Mouse (Mus musculus) retina, postnatal 1 day (tissue): ENCODE data around the gene Bud23.
A peak's percentile ranks its signal among the peaks of the same experiment; 100 is the strongest.
"Not testable (repeated sequence)": the region's sequence is repeated elsewhere in the genome, so short reads cannot be mapped to it uniquely, and the experiment has no call there.

Experiments
- DNase-seq: peaks from one replicate; pipeline ENCODE4 v3.0.0-alpha.2; 2012

Bud23 gene

DNA sequence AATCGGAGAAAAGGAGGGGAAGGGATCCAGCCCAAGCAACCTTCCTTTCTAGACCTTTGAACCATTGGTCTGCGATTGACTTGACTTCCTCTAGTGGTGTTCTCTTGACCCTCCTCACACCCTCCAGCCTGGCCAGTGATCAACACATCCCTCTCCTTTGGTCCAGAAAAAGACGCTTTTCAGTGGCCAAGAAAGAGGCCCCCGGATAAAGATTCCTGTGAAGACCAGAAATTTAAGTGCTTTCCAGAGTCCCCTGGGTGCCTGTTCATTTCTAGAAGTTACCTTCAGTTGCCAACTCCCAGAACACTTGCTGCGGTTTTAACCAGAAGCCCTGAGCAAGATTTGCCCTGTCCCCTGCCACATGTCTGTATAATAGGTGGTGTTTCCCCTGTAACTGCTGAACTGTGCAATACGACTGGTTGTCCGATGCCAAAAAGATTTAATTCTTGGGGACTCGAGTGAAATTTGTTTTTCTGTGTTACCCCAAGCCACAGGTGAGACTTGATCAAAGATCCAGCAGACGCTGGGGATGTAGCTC, at the start of gene Bud23:
Gene Bud23, minus strand, starts transcription at position 51 of the 538 bp plus-strand sequence.
- not testable (repeated sequence) for DNase-seq

DNA sequence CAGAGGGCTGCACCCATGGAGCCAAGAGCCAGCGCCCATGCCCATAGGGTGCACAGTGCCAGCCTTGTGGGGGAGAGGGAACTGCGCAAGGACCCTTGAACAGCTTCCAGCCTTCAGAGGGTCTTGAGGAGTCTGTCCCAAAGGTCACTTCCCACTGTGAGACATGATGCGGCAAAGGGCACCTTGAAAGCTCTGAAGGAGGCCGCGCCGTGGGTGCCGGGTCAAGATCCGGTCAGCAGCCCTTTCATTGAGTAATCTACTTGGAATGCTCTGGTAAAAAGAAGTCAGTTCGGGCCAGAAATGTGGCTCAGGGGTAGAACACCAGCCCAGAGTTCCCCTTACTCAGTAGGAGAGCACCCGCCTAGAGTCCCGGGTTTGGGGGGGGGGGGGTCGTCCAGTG, 49.0 kb upstream of the Bud23 start:
- no peak for DNase-seq

DNA sequence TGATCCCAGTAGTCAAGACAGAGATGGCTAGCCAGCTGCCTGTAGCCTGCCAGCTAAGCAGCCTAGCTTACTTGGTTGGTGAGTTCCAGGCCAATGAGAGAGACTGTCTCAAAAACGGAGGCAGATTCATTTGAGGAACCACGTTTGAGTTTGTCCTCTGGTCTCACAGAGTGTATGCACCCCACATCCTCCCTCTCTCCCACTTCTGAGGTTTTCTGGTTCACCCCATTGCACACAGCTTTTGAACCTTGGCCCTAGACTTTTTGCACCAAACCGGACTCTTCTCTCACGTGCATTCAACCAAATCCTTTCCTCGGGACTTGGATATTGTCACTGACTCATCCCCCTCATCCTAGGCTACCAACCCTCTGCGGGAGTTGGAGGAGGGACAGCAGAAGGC, 45.2 kb upstream of the Bud23 start:
- no peak for DNase-seq

DNA sequence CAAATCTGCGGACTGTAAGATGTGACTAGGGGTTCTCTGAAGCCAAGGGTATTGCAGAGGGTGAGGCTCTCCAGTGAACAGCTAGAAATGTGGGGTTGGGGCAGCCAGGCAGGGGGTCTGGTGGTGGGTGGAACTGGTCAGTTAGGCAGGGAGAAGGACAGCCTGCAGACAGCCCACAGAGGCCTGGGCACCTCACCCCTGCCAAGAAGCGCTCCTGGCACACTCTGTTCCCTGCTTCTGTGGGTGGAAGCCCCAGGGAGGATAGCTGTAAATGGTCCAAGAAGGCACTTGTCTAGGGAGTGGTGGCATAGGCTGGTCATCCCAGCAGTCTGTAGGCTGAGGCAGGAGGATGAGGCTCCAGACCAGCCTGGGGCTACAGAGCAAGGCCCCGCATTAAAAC, 44.7 kb upstream of the Bud23 start:
- DNase-seq, result no peak

DNA sequence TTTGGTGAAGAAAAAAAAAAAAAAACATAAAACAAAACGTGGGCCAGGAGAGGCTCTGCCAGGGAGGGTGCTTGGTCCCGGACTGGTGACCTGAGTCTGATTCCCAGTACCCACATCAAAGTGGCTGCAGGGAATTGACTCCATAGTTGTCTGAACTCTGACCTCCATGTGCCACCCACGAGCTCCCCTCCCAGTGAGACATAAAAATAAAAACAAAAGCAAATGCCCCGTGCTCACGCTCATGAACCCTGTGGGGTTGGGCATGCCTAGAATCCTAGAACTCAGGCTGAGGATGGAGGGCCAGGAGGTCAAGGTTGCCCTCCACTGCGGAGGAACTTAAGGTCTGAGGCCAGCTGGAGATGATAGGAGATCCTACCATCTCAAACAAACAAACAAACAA, 44.3 kb upstream of the Bud23 start:
- DNase-seq, result no peak

DNA sequence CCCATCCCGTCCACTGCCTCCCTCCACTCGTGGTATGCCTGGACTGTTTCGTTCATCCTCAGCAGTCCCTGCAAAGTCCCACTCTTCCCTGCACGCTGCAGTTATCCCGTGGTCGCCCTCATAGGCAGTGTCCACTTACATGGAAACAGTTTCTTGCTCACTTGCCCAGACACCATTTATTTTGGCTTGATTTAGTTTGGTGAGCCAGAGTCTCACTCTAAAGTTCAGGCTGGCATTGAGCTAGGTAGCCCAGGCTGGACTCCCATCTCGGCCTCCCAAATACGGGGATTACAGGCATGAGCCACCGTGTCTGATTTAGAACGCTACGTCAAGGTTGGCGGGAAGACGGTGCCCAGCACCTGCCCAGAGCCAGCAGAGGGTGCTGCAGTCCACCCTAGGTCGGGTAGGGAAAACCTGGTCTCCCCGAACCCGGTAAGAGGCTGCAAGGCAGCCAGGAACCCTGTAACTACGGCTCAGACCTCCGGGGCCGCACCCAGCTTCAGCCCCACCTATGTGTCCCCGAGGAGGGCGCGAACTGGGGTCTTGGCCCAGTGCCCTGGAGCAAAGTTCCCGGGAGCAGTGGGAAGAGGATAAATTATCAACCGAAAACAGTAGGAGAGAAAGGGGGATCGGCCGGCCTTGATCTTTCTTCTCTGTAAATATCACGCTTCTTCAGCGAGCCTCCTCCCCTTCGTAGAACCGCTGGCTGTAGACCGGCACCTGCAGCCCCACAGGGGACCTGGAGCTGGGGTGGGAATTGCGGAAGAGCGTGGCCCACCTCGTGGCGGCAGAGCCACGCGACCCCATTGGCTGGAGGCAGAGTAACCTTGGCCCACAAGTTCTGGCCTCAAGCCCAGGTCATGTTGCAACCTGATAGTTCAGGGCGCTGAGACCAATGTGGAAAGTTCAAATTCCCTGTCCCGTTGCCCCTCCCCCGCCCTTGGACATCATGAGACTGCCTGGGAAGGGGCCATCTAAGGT, 43.1 kb upstream of the Bud23 start:
- peak; percentile 63 for DNase-seq

DNA sequence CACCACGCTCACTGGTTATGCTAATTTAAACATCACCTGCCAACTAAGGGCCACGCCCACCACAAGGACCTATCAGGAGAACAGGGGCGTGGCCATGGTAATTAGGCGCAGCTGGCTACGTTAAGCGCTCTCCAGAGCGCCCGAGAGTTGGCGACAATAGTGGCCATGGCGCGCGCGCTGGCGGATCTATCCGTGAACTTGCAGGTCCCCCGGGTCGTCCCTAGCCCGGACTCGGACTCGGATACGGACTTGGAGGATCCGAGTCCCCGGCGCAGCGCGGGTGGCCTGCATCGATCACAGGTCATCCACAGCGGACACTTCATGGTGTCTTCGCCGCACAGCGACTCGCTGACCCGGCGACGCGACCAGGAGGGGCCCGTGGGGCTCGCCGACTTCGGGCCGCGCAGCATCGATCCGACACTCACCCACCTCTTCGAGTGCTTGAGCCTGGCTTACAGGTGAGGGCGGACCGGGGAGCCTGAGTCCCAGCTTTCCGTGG, 42.0 kb upstream of the Bud23 start:
- DNase-seq, result peak; percentile 92

DNA sequence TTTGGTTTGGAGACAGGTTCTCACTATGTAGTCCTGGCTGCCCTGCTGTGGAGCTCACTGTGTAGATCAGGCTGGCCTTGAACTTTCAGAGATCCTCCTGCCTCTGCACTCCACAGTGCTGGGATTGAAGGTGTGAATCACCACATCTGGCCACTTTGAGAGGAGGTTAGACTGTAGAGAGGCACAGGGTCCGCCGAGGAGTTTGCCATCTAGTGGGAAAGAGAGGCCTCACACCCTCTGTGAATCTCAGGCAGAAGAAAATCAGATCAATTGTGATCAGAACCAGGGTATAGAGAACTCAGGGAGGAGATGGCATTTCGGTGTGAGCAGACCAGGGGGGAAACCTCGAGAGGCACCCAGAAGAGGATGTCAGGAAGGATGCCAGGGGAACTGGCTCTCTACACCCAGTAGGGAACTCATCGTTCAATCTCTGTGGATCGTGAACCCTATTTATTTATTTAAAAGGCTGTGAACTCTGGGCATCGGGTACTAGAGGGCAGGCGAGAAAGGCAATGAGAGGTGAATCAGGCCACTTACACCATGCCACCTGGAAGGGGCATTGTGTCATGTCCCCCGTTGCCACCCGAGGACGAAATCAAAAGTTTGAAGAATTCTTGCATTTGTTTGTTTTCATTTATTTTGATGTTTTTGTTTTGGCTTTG, 39.4 kb upstream of the Bud23 start:
- DNase-seq, result peak; percentile 41

DNA sequence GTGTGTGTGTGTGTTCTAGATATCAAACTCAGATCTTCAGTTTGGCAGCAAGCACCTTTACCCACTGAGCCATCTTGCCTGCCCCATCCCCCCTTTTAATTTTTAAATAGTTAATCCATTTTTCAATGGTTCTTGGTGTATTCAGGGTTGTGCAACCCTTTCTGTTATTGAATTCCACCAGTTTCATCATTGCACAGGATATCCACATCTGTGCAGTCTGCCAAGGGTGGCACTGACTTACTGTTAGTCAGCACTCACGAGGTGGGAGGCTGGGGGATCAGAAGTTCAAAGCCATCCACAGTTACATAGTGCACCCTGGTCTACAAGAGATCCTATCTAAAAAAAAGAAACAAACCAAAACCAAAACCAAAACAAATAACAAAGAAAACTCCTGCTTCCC, 36.2 kb upstream of the Bud23 start:
- no peak for DNase-seq

DNA sequence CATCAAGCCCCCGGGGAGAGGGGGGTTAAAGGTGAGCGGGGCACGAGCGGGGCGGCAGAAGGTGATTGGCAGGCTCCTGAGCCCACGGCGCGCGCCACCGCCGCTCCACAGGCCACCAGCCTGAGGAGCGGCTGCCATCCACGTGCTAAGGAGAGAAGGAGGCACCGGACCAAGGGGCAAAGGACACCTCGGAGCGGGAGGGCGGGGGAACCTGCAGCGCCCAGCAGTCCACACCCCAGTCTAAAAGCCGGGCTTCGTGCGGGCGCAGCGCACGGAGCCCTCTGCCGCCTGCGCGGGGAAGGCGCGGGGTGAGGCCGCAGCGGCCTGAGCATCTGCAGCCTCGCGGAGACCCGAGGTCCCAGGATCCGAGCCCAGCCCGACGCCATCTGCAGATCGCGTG, 24.9 kb upstream of the Bud23 start, which contains the start of gene Mlxipl:
Gene Mlxipl, plus strand, starts transcription at position 238 of the 400 bp plus-strand sequence.
- peak; percentile 23 for DNase-seq

DNA sequence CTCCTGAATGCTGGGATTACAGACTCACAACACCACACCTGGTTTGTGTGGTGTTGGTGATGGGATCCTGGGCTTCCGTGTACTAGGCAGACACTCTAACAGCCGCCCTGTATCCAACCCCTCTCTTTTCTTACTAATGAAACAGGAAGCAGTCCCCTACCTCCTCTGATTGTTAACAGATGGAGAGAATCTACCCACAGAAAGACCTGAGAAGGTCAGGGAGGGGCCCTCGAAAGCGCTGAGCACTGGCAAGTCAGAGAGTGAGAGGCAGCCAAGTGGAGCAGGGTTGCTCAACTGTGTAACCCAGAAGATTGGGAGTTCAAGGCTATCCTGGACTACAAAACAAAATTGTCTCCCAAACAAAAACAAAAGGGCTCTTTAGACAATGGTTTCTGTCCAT, 22.1 kb upstream of the Bud23 start:
- DNase-seq, result no peak

DNA sequence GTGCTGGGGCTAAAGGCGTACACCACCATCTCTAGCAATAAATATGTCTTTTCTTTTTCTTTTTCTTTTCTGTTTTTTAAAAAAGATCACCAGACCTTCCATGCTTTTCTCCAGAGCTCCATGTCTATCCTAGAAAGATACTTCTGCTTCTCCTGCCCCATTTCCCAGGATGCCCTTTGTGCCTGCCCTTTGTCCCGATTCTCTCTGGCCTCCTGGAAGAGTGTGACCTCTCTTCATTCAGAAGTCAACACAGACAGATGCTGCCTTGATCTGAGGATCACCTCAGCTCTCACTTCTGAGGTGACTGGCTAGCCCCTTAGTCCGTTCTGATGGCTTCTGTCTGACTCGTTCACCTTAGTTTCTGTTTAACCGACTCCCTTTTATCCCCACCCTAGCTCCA, 15.8 kb upstream of the Bud23 start:
- no peak for DNase-seq

DNA sequence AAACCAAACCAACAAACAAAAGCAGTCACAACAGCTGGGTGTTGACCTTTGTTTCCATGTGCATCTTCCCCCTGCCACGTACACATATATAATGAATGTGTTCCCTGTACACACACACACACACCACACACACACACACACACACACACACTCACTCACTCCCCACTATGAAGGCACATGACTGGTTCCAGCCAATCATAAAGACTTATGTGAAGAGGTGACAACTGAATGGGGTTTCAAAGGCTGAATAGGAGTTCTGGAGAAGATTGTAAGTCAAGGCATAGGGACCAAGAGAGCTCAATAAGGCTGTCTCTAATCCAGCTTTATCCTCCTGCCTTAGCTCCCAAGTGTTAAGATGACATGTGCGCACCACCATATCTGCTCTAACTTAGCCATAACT, 14.8 kb upstream of the Bud23 start:
- no peak for DNase-seq

DNA sequence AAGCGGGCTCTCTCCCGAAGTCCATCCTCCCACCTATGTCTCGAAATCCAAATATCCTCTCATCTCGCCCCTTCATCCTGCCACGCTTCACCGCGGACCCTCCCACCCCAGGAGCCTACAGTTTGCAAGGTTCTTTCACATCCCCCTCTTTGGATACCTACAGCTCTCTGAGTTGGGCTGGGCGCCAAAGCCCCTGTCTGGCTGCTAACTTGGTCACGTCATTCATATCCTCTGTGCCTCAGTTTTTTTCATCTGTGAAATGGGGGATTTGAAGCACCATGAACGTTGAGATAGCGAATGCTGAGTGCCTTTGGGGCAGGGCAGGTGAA, 13.7 kb upstream of the Bud23 start:
- DNase-seq, result no peak

DNA sequence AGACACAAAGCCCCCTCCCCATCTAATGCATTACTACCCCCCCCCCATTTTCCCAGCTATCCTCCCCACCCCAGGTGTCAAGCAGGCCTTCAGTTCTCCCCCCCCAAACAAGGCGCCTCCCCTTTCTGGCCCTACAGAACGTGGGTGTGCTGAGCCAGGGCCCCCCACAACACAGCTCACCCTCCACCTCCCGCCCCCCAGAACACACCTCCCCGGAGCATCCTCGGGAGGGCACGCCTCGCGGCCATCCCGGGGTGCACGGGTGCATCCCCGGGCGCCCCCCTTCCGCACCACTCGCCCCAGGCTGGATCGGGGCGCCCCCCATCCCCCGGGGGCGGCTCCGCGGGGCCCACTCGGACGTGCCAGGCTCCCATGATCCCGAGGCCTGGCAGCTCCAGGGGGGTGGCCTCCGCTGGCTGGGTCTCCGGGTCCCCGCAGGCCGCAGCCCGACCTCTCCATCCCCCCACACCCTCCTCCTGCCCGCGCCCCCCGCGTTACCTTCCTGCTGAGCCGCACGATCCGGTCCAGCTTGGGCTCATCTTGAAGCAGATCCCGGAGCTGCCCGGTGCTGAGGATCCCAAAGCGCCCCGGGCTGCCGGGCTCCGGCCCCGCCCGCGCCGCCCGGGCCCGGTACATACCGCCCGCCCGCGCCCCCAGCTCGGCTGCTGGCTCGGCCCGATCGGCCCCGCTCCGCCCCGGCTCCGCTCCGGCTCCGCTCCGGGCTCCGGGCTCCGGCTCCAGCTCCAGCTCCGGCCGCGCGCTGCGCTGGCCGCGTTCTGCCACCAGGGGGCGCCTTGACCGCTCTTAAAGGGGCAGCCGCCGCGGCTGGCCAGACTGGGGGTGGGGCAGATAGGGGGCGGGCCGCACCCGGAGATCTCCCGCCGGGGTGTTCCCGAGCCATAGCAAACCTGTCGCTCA, 13.1 kb upstream of the Bud23 start, which contains the start of gene Vps37d:
Gene Vps37d, minus strand, starts transcription at position 703 of the 918 bp plus-strand sequence.
- DNase-seq, result peak; percentile 93

DNA sequence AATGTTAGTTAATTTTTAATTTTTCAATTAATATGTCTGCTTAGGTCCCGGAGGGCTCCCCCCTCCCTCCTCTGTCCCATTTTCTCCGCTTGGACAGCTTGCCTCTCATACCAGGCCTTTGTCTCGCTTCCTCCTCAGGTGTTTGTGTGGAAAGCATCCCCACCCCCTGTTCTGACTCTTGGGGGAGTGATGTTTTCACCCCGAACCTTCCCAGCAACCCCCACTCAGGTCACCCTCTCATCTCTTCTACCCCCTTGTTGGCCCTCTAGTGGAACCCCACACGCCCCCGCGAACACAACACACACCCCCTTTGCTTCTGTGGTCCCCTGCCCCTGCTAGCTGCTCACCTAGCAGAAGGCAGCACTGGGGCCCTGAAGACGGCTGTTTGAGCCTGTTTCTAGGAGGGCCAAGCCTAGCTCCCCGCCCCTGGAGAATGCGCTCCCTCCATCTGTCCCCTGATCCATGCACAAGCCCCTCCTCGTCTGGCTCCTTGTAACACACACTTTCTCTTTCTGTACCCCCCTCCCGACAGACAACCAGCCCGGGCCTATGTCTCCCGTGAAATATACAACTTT, 12.3 kb upstream of the Bud23 start:
- DNase-seq, result peak; percentile 63

DNA sequence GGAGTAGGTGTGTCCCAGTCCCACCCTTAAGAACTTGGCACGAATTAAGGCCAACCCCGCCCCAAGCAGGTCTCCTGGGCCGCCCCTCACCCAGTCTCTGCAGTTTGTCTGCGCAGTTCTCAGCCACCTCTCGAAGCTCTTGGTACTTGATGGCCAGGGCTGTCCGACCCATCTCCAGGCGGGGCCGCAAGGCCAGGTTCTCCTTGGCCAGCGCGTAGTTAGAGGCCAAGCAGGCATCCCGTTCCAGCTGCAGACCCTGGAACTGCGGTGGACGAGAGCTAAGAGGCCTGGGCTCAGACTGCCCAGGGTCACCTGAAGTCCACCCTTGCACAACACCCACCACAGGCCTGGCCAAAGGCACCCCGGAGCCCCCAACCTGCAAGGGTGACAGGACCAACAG, 11.6 kb upstream of the Bud23 start:
- DNase-seq, result no peak

DNA sequence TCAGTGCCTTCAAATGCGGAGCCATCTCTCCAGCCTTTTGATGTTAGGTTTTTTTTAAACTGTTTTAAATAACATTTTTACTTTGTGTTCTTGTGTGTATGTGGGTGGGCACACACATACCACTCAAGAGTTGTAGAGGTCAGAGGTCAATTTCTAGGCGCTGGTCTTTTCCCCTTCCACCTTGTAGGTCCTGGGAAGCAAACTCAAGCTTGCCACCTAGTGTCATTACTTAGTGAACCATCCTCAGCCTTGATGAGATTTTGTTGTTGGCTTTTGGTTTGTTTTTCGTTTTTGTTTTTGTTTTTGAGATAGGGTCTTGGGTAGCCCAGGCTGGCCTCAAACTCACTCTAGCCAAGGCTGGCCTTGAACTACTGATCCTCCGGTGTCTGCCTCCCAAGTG, 10.9 kb upstream of the Bud23 start:
- no peak for DNase-seq

DNA sequence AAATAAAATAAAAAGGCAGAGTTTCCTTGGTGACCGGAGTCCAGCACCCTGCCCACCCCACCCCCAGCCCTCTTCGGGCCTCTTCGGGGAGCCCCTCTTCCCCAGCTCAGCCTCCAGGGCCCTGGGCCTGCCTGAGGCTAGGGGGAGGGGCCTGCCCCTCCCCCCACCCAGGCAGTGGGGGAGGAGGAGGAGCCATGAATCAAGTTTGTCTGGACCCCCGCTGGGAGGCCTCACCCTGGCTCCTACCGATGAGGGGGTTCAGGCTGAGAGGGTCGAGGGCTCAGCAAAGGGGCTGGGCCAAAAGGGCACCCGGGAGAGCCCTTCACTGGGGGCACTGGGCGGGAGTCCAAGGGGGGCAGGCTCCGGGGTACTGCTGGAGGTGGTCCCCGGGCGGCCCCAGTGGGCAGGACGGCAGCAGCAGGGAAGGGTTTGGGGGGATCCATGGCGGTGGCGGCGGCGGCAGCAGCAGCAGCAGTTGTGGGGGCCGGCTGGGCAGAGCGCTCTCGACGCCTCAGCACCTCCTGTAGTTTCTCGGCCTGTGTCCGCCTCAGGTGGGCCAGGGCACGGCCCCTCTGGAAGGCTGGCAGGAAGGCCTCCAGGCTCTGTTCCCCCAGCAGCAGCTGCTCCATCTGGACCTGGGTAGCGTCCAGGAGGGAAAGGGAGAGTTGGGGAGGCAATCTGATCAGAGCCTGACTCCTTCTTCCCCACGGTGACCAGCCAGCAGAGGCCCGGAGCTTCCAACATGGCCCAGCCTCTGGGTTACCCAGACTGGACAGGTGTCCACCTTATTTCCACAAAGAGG, 8.8 kb upstream of the Bud23 start:
- peak; percentile 23 for DNase-seq

DNA sequence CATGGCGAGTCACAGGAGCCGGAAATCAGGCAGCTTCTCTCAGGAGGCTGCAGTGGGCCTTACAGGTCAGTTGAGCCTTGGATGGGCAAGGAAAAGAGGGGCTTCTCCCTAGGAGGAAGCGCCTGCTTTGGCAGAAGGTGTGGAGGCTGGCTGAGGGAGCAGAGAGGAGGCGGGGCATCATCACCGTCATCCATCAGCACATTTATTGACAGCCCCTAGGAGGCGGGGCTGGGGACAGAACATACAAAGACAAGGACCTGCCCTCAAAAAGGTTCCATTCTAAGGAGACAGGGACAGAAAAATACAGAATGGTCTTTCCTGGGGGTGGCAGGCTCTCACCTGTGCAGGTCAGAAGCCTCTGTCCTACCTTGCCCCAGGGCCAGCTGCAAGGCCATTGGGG, 8.0 kb upstream of the Bud23 start:
- no peak for DNase-seq

DNA sequence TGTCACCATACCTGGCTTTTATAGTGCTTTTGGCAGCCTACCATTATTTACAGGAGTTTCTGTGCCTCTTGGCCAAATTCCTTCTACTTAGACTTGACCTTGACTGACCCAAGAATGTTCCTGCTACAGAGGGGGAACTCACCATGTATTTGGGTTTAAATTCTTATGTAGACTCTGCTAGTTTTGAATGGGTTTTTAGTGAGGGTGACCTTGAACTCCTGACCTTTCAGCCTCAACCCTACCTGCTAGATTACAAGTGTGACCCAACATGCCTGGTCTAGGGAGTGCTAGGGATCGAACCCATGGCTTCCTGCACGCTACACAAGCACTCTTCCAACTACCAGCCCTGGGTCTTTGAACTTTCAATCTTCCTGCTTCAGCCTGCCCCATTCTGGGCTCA, 7.3 kb upstream of the Bud23 start:
- no peak for DNase-seq
